Mouse (Mus musculus) frontal cortex, postnatal 25 days (tissue): Measurements from ENCODE around the gene Klc1.
A peak's percentile ranks its signal among the peaks of the same experiment; 100 is the strongest.

Experiments used
- DNase-seq, 2 experiments: peaks; one replicate each; pipeline ENCODE4 v3.0.0; 2022; ENCODE audit warnings: low spot score in 2 of 2

Gene Klc1

DNA sequence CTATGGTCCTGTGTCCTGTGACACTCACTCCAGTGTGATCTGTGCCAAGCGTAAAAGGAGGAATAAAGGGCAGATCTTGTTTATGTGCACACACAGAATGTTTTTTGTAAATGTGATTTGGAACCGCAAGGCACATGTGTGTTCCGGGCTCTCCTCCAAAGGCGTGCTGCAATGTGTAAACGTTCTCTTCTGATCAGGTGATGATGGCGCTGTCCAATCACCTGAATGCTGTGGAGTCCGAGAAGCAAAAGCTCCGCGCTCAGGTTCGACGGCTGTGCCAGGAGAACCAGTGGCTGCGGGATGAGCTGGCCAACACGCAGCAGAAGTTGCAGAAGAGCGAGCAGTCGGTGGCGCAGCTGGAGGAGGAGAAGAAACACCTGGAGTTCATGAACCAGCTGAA, 15.5 kb downstream of the Klc1 start:
- no peak for DNase-seq

DNA sequence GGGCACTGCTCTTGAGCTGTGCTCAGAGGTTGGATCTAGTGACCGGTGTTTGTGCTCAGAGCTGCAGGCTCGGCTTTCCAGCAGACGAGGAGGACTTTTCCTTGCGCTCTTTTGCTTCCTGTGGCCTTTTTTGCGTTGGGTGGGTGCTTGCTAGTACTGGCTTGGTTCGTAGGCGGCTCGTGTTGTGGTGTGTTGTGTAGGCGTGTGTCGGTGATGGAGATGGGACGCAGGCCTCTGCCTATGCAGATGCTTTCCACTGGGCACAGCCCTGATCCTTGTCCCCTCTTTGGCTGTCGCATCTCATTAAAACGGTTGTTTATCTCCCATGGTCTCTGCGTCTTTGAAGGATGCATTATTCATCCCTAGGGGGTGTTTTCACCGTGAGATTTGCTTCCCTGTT, 16.2 kb downstream of the Klc1 start:
- no peak for DNase-seq

DNA sequence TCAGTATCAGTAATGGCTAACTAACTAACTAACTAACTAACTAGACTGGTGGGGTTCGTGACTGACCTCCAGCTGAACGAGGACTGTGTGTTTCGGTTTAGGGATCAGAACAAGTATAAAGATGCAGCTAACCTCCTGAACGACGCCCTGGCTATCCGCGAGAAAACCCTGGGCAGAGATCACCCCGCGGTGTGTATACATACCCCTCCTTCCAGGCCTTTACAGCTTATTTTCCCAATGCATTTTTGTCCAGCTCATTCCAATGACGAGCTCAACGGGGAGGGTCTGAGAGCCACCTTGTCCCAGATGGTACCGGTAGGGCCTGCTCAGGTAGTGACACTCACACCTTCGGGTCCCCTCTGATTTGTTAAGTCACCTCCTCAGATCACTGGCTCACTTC, 19.3 kb downstream of the Klc1 start:
- DNase-seq: no peak

DNA sequence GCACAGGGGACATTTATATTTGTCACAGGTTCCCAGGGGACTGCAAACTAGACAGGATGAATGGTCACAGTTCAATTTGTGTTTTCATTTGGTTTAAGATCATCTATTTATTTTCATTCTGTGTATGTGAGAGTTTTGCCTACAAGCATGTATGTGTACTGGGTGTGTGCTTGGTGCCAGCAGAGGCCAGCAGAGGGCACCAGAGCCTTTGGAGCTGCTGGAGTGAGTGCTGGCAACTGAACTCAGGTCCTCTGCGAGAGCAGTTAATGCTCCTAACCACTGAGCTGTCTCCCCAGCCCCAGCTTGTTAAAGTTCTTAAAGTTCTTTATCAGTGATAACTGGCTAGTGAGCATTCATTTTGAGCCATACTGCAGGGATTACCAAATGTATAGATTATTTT, 20.9 kb downstream of the Klc1 start:
- no peak for DNase-seq

DNA sequence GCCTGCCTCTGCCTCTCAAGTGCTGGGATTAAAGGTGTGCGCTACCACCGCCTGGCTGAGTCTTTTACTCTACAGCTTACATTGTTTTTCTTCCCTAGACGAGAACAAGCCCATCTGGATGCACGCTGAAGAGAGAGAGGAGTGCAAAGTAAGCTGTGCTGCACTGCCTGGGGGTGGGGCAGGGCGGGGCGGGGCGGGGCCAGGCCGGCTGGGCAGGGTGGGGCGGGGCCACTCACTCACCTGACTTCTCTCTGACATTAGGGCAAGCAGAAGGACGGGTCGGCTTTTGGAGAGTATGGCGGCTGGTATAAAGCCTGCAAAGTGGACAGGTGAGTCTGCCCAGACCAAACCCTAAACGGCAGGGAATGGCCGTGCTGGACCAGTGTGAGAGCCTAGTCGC, 26.5 kb downstream of the Klc1 start:
- no peak for DNase-seq

DNA sequence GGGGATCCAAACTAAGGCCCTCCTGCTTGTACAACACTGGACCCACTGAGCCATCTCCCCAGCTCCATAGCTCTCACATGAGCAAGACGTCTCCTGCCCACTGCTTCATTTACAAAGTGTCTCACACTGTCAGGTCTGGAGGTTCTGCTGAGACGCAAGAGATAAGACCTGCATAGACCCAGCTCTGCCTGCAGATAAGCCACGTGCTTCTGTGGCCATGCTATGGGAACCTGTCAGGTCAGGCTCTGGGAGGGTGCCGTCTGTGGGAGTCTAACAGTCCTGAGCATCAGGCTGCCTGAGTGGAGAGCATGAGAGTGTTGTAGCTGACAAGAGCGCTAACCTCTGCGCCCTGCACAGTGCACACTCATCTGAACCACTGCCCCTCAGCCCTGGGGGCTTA, 28.4 kb downstream of the Klc1 start:
- no peak for DNase-seq

DNA sequence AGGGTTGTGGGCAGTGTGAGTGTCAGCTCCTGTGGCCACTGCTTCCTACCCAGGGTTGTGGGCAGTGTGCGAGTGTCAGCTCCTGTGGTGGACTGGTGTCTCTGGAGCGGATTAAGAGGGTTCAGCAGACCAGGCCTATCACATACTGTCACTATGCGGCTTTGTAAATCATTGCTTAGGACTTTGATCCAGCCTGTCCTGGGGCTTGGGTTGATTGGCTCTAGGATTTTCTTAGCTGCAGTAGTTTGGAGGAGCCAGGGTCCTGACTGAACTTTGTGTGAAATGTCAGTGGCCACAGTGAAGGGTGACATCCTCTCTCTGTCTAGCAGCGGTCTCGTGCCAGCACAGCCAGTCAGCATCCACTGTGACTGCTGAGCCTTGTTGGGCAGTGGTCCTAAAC, 31.4 kb downstream of the Klc1 start:
- DNase-seq: no peak

DNA sequence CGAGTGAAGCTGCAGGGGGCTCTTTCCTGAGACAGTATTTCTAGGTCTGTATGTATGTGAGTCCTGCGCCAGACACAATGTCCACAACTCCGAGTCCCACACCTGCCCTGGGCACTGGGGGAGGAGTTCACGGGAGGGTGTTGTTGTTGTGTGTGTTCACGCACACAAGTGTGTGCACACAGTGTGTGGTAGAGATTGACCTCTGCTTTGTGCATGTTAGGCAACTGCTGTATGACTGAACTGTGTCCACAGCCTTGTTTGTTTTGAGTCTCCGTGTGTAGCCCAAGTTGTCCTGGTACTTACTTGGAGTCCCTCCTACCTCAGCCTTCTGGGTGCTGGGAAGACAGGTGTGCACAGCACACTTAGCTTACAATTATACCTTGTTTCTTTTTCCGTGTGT, 32.0 kb downstream of the Klc1 start:
- DNase-seq: no peak

DNA sequence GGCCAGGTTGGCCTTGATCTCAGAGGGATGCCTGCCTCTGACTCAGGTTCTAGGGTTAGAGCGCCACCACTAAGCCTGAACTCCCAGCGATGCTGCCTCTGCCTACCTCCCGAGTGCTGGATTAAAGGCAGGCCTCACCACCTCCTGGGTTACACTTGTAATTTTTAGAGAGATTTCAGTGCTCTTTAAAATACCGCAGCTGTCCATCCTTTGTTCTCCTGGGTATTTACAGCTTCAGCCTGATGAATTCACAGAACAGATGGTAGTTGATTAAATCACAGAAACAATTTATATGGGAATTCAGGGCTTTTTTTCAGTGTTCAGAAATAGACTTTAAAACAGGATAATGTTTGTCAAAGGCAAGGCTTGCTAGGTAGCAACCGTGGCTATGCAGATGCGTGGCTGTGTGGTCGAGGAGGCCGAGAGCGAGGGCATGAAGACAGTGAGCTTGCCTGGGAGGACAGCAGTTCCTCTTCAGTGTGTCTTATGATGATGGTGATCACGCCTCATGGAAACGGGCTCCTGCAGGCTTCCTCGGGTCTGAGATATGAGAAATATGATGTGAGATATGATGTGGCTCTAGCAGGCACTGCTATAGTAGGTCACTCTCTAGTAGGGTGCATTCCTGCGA, 32.9 kb downstream of the Klc1 start:
- DNase-seq: no peak

DNA sequence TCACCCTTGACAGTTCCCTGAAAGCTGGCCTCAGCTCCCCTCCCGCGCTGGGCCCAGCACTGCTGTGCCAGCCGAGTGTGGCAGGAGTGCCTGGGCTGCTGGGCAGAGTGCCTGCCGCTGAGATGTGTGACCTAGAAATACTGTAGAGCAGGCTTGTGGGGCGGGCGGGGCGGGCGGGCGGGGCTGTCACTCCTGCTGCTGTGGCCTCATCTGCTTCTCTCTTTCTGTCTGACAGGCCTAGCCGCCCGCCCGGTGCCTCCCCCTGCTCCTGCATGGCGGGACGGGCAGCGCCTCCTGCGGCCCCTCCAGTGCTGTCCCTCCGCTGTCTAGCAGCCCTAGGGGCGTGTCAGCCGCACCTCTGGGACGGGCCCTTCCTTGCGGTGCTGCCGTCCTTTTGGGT, 35.5 kb downstream of the Klc1 start:
- DNase-seq: no peak

DNA sequence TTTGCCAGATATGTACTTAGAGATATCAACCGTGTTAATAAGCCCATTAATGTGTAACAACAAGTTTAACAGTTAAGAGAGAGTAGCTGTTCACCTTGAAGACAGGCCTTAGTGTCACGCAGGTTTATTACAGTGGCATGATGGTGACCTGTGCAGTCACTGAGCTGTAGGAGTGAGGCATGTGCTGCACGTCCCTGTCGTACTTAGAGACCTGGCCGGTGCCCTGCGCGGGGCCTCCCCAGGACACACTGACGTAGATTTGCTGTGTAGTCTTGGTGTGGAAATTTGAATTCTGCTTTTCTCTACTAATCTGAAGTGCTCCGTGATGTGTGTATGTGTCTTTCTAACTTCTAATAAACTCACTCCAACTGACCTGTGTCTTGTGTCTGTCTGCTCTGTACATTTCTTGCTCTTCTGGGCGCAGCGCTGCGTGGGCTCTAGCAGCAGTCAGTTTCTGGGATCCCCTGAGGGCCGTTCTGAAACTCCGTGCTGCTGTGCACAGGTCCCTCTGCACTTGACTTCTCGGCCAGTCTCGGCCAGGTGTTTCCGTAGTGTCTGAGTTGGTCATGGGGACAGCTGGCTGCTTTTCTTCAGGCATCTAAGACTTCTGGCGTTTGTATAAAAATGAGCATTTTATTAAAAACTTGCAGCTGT, 36.0 kb downstream of the Klc1 start:
- no peak for DNase-seq

DNA sequence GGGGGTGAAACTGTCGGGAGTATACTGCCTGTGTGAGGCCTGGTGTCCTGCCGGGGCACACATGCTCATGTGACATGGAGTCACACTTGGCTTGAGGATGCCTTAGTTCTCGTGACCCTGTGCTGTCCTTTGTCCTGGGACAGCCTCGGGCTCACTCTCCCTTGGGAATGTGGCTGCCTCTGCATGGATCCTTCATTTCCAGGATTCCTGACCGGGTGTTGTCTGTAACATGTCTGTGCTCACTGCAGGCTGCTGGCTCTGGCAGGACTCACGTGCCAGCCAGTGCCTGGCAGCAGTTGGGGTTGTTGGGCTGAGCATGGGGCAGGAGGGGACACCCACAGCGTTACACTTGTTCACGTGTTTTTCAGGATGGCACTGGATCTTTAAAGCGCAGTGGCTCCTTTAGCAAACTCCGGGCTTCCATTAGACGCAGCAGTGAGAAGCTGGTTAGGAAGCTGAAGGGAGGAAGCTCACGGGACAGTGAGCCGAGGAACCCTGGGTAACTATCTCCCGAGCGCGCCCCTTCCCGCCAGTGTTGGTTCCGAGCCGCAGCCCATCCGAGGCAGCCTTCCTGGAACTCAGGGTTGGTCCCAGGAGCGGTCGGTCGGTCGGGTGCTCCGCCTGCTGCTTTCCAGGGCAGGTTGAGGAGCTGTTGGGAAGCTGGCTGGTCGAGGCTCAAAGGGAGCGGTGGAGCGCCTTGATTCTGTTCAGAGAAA, 36.7 kb downstream of the Klc1 start:
- no peak for DNase-seq

DNA sequence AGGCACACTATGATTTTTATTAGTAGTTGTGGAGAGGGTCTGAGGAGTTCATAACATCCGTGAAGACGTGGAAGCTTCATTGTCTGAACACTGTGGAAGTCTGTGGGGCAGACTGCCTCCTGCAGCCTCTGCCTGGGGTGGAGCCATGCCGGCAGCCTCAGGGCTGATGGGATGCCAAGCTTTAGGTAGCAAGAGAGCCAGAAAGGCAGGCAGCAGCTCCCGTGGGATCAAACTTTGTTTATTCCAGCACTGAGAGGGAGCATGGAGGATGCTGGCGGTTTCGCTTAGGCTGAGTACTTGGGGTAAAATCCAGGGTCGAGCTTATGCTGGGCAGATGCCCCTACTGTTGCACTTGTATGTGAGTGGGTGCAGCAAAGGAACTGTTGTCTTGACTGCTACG, 38.6 kb downstream of the Klc1 start:
- DNase-seq: no peak

DNA sequence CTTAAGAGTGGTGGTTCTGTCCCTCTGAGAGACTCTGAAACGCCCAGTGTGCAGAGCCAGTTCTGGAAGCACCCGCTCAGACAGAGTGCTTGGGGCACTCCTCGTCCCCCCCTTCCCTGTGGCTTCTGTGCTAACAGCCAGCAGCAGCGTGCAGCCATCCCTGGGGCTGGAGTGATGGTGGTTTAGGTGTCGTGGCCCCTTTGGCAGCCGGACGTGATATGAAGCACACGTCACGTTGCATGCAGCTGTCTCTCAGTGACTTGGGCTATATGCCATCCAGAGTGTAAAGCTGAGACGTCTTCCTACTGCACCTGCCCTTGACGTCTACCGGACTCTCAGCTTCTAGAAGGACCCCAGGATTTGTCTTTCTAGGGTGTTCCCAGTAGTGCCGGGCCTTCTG, 39.8 kb downstream of the Klc1 start:
- DNase-seq: no peak

DNA sequence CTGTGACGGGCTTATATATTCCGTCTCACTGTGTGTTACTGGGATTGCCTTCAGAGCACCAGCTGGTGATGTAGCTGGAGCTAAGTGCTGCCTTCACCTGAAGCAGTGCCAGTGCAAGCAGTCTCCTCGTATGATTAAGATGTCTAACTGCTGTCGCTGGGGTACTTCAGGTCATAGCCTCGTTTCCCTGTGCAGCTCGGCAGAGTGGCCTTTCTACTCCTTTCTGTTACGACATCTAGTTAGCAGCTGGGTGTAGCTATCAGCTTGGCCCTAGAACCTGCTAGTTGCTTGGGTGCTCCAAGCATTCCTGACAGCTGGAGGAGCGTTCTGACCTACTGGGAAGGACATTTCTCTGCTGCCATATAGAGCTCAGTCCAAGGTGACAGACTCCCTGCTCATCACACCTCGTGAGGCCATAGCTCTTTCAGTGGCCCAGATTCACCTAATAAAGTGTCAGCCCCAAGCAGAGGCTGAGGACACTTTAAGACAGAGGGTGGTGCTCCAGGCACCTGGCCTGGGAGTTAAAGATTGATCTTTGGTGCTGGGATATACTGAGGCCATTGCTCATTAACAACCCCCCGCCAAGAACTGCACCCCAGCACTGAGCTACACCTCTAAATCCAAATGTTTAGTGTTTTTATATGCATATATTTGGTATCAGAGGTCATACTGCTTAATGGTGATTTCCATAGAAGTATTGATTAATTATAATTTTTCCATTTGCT, 42.0 kb downstream of the Klc1 start:
- DNase-seq: no peak

DNA sequence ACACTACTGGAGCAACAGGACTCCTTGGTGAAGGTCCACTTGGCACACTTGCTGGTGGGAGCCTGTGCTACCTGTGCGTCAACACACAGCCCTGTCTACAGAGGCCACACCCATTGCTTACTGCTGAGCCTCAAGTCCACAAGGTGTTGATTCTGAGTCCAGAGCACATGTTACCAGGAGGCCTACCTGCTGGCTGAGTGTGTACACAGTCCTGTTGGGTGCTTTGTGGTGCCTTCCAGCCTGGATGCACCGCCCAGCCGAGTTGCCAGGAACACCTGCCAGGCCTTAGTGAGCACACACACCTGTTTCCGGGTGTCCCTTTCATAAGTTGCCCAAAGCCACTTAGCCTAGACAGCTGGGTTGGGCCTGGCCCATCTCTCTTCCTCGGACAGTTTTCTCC, 44.9 kb downstream of the Klc1 start:
- no peak for DNase-seq

DNA sequence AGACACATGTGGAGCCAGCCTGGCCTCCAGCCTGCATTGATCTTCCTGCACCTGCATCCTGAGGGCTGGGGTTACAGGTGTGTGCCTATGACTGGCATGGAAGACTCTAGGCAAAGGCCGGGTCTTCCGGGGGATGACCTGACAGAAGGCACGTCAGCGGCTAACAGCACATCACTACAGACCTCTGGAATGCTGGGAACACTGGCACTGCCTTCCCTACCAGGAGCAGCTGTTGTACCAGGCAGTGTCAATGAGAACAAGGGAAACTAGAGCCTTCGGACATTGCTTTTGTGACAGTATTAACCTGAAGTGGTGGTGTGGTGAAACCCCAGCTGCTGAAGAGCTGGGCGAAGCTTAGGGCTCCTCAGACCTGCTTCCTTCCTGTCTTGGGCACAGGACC, 50.1 kb downstream of the Klc1 start:
- no peak for DNase-seq

DNA sequence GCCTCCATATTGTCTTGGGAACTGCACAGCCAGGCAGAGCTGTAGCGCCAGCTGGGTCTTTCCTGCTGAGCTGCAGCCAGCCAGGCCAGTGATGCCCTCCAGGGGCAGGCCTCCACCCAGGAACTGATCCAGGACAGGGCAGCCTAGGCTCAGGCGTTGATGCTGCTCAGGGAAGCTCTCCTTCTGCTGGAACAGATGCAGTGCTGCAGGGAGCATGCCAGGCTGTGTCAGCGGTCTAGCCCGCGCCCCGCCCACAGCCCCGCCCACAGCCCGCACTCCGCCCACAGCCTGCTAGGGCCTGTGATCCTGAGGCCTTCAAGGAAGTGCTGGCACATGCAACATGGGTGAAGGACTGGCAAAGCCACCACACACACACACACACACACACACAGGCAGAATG, 51.1 kb downstream of the Klc1 start:
- DNase-seq: peak; percentile 31 to 43

DNA sequence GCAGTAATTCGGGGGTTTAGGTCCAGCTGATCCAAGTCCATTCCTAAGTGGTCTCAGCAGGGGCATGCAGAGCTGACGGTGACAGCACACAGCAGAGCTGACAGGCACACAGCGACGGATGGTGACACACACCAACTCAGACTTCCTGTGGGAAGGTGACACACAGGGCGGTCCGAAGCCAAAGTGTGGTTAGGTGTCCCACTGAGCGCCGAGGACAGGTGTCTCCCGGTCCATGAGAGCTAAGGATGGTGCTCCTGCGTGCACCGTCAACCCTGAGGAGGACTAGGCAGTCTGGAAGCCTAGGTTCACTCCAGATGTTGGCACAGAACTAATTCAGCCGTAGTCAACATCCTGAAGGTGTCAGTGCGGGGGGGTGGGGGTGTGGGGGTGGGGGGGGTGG, 53.4 kb downstream of the Klc1 start:
- no peak for DNase-seq

DNA sequence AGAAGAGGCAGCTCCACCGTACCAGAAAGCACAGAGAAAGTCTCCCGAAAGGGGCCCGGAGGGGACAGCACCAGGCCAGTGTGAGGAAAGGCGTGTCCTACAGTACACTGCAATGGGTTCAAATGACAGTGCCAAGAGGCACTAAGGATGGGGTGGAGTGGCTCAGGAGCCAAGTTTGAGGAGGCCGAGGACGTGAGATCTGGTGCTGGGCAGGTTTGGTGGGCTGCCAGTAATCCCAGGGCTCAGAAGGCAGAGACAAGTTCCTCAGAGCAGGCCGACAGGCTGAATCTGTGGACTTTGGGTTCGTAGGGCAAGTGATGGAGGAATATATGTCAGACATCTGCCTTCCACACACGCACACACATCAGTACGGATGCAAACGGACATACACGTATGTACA, 54.0 kb downstream of the Klc1 start:
- no peak for DNase-seq

DNA sequence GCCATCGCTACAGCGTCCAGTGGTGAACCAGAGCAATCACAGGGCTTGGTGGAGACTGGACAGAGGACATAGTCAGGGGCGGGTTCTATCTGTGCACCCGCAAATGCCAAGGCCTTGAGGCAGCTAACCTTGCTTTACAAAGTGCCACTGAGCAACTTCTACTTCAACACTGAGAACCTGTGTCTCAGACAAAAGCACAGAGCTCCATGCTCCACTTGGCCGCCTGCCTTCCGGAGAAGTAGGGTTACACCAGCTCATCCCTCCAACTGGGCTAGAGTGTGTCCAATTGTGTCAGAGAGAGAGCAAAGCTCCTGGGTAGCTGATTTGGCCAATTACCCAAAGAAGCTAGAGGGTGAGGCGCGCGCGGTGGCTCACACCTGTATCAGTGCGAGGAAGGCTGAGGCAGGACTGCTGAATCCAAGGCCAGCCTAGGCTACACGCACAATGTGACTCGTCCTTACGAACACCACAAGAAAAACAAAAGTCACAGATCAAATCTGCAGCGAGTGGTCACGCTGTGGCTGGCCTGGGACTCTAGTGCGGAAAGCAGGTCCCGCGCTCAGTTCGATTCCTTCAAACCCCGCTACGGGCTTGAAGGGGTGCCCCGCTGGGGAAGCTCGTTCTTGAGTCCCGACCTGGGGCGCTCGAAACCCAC, 54.6 kb downstream of the Klc1 start:
- DNase-seq: no peak
